Mouse (Mus musculus): Measurements from ENCODE around the gene Ptpn20. TPM values are rescaled to one million over a fixed set of nuclear protein-coding genes. Genes with fewer than 3 reads are reported as not detected.

Ptpn20 gene
- total and polyA plus RNA-seq, 2 experiments from 2014 or later: not detected

- Histone ChIP-seq H3K9me3 (replicated peaks; ENCODE audit: control insufficient read depth, low read length) (no peaks in the 10 kb centered on the region), H3K4me2 (ENCODE audit: low read depth, low read length) (no peak overlapping the region), H3K4me1 (ENCODE audit: control insufficient read depth, insufficient read depth) (no peaks in the 10 kb centered on the region), H3K36me3 (replicated peaks; ENCODE audit: control insufficient read depth, insufficient read depth, low read length) (no peaks in the 10 kb centered on the region), H3K27ac (ENCODE audit: low read depth) (no peak overlapping the region), H3K4me3 (ENCODE audit: low read depth, low read length) (no peak overlapping the region), H3K27me3 (ENCODE audit: control insufficient read depth, insufficient read depth, low read length) (no peaks in the 10 kb centered on the region), H3K9ac (replicated peaks; ENCODE audit: low read depth, low read length) (no peak overlapping the region)
- TF ChIP-seq EP300 (IDR thresholded peaks at IDR 0.05; ENCODE audit: low read depth): no peak
- no peak for TF ChIP-seq CTCF (IDR thresholded peaks at IDR 0.05; ENCODE audit: low read depth)
- no peak for ATAC-seq (ENCODE audit: insufficient read depth, low read depth)
- WGBS: 82% methylated on average over 7 of the region's 7 CpGs
- no peak for DNase-seq (ENCODE audit: low spot score)
Measured at GRCm38 (mm10) chr14:33657471-33657901, 68.5 kb downstream of the Ptpn20 start.

- Histone ChIP-seq H3K4me3 (ENCODE audit: low read depth, low read length) (no peak overlapping the region), H3K4me2 (ENCODE audit: low read depth, low read length) (no peak overlapping the region), H3K9me3 (replicated peaks; ENCODE audit: control insufficient read depth, low read length) (no peaks in the 10 kb centered on the region), H3K27me3 (ENCODE audit: control insufficient read depth, insufficient read depth, low read length) (no peaks in the 10 kb centered on the region), H3K36me3 (replicated peaks; ENCODE audit: control insufficient read depth, insufficient read depth, low read length) (no peaks in the 10 kb centered on the region), H3K4me1 (ENCODE audit: control insufficient read depth, insufficient read depth) (no peaks in the 10 kb centered on the region), H3K9ac (replicated peaks; ENCODE audit: low read depth, low read length) (no peak overlapping the region), H3K27ac (ENCODE audit: low read depth) (no peak overlapping the region)
- ATAC-seq (ENCODE audit: insufficient read depth, low read depth): no peak
- TF ChIP-seq EP300 (IDR thresholded peaks at IDR 0.05; ENCODE audit: low read depth): no peak
- TF ChIP-seq CTCF (IDR thresholded peaks at IDR 0.05; ENCODE audit: low read depth): no peak
- 78% methylated on average over 2 of the region's 2 CpGs for WGBS
- DNase-seq (ENCODE audit: low spot score): no peak
Measured at GRCm38 (mm10) chr14:33658331-33658730, 69.3 kb downstream of the Ptpn20 start.

- Histone ChIP-seq H3K9ac (replicated peaks; ENCODE audit: low read depth, low read length) (no peak overlapping the region), H3K4me2 (ENCODE audit: low read depth, low read length) (no peak overlapping the region), H3K9me3 (replicated peaks; ENCODE audit: control insufficient read depth, low read length) (no peaks in the 10 kb centered on the region), H3K27me3 (ENCODE audit: control insufficient read depth, insufficient read depth, low read length) (no peaks in the 10 kb centered on the region), H3K4me1 (ENCODE audit: control insufficient read depth, insufficient read depth) (no peaks in the 10 kb centered on the region), H3K4me3 (ENCODE audit: low read depth, low read length) (no peak overlapping the region), H3K27ac (ENCODE audit: low read depth) (no peak overlapping the region), H3K36me3 (replicated peaks; ENCODE audit: control insufficient read depth, insufficient read depth, low read length) (no peaks in the 10 kb centered on the region)
- 55% methylated on average over 9 of the region's 9 CpGs for WGBS
- DNase-seq (ENCODE audit: low spot score) (no peak), ATAC-seq (ENCODE audit: insufficient read depth, low read depth) (no peak)
- TF ChIP-seq EP300 (IDR thresholded peaks at IDR 0.05; ENCODE audit: low read depth) (no peak), CTCF (IDR thresholded peaks at IDR 0.05; ENCODE audit: low read depth) (no peak)
Measured at GRCm38 (mm10) chr14:33662080-33662479, 73.1 kb downstream of the Ptpn20 start.

- Histone ChIP-seq H3K9me3 (replicated peaks; ENCODE audit: control insufficient read depth, low read length) (no peaks in the 10 kb centered on the region), H3K27me3 (ENCODE audit: control insufficient read depth, insufficient read depth, low read length) (no peaks in the 10 kb centered on the region), H3K9ac (replicated peaks; ENCODE audit: low read depth, low read length) (no peak overlapping the region), H3K4me2 (ENCODE audit: low read depth, low read length) (no peak overlapping the region), H3K4me3 (ENCODE audit: low read depth, low read length) (no peak overlapping the region), H3K4me1 (ENCODE audit: control insufficient read depth, insufficient read depth) (no peaks in the 10 kb centered on the region), H3K36me3 (replicated peaks; ENCODE audit: control insufficient read depth, insufficient read depth, low read length) (no peaks in the 10 kb centered on the region), H3K27ac (ENCODE audit: low read depth) (no peak overlapping the region)
- DNase-seq (ENCODE audit: low spot score) (no peak), ATAC-seq (ENCODE audit: insufficient read depth, low read depth) (no peak)
- no peak for TF ChIP-seq EP300 (IDR thresholded peaks at IDR 0.05; ENCODE audit: low read depth)
- TF ChIP-seq CTCF (IDR thresholded peaks at IDR 0.05; ENCODE audit: low read depth): no peak
- 77% methylated on average over 6 of the region's 6 CpGs for WGBS
Measured at GRCm38 (mm10) chr14:33666301-33666700, 77.3 kb downstream of the Ptpn20 start.

GRCm38 (mm10) chr14:33669891-33670290 lies 80.9 kb downstream of the Ptpn20 start:
- no peak overlapping the region for H3K4me2 ChIP-seq (ENCODE audit: low read depth, low read length)
- DNase-seq (ENCODE audit: low spot score) (no peak), ATAC-seq (ENCODE audit: insufficient read depth, low read depth) (no peak)
- no peak overlapping the region for H3K4me3 ChIP-seq (ENCODE audit: low read depth, low read length)
- H3K27me3 ChIP-seq (ENCODE audit: control insufficient read depth, insufficient read depth, low read length): no peaks in the 10 kb centered on the region
- H3K27ac ChIP-seq (ENCODE audit: low read depth): no peak overlapping the region
- H3K9me3 ChIP-seq (replicated peaks; ENCODE audit: control insufficient read depth, low read length): no peaks in the 10 kb centered on the region
- WGBS: 84% methylated on average over 11 of the region's 11 CpGs
- no peaks in the 10 kb centered on the region for H3K36me3 ChIP-seq (replicated peaks; ENCODE audit: control insufficient read depth, insufficient read depth, low read length)
- TF ChIP-seq EP300 (IDR thresholded peaks at IDR 0.05; ENCODE audit: low read depth) (no peak), CTCF (IDR thresholded peaks at IDR 0.05; ENCODE audit: low read depth) (no peak)
- no peak overlapping the region for H3K9ac ChIP-seq (replicated peaks; ENCODE audit: low read depth, low read length)
- no peaks in the 10 kb centered on the region for H3K4me1 ChIP-seq (ENCODE audit: control insufficient read depth, insufficient read depth)

- H3K9ac ChIP-seq (replicated peaks; ENCODE audit: low read depth, low read length): no peak overlapping the region
- TF ChIP-seq CTCF (IDR thresholded peaks at IDR 0.05; ENCODE audit: low read depth) (peak; percentile 75), EP300 (IDR thresholded peaks at IDR 0.05; ENCODE audit: low read depth) (no peak)
- no peak overlapping the region for H3K27ac ChIP-seq (ENCODE audit: low read depth)
- no peak overlapping the region for H3K4me2 ChIP-seq (ENCODE audit: low read depth, low read length)
- DNase-seq (ENCODE audit: low spot score) (no peak), ATAC-seq (ENCODE audit: insufficient read depth, low read depth) (peak; percentile 41; the same call in 1 of the 2 replicates)
- no peaks in the 10 kb centered on the region for H3K27me3 ChIP-seq (ENCODE audit: control insufficient read depth, insufficient read depth, low read length)
- no peaks in the 10 kb centered on the region for H3K9me3 ChIP-seq (replicated peaks; ENCODE audit: control insufficient read depth, low read length)
- H3K36me3 ChIP-seq (replicated peaks; ENCODE audit: control insufficient read depth, insufficient read depth, low read length): no peaks in the 10 kb centered on the region
- no peak overlapping the region for H3K4me3 ChIP-seq (ENCODE audit: low read depth, low read length)
- WGBS: 64% methylated on average over 5 of the region's 5 CpGs
- no peaks in the 10 kb centered on the region for H3K4me1 ChIP-seq (ENCODE audit: control insufficient read depth, insufficient read depth)
Measured at GRCm38 (mm10) chr14:33673350-33674087, 84.5 kb downstream of the Ptpn20 start.

Measured in heart, postnatal 0 days (tissue).